Mouse (Mus musculus) urinary bladder, postnatal 10 days (tissue): ENCODE measurements around the gene Trim14.

ENCODE experiments used
- DNase-seq: peaks from one replicate; pipeline ENCODE4 v3.0.0; 2022; ENCODE audit warnings: low spot score

The Trim14 gene

GRCm38 (mm10) chr4:46475101-46475500 lies 60.8 kb downstream of the Trim14 start:
- no peak for DNase-seq

- DNase-seq: no peak
Measured at GRCm38 (mm10) chr4:46465740-46466139, 70.2 kb downstream of the Trim14 start.

- no peak for DNase-seq
Measured at GRCm38 (mm10) chr4:46463130-46463830, 72.7 kb downstream of the Trim14 start.

DNA sequence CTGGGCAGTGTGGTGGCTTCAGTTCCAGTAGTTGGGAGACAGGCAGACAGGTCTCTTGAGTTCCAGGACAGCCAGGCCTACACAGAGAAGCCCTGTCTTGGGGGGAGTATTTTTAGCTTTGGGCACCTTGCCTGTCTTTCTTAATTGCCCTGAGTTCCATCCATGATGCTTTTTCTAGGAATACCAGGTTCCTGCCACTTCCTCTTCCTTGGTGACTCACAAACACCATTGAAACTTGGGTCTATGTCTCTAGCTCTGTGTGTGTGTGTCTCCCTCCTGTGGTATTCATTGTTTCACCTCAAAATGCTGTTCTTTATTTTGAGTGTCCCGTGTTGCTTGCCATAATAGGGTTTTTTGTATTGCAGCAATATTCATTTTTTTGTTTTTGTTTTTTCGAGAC lies 77.5 kb downstream of the Trim14 start:
- no peak for DNase-seq

DNA sequence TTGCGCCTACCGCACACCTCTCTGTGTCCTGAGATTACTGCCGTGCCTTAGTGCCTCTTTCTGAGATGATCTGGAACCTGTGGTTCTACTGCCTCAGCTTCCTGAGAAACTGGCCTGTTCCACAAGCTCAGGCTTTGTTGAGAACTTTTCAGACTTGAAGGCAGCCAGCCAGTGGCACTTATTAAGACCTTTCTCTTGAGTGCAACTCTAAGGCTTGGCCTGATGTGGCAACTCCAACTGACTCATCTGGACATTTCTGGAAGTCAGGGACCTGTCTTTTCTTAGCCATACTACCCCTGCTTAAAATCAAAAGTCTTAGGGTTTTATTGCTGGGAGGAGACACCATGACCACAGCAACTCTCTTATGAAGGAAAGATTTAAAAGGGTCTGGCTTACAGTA lies 78.8 kb downstream of the Trim14 start:
- no peak for DNase-seq

DNA sequence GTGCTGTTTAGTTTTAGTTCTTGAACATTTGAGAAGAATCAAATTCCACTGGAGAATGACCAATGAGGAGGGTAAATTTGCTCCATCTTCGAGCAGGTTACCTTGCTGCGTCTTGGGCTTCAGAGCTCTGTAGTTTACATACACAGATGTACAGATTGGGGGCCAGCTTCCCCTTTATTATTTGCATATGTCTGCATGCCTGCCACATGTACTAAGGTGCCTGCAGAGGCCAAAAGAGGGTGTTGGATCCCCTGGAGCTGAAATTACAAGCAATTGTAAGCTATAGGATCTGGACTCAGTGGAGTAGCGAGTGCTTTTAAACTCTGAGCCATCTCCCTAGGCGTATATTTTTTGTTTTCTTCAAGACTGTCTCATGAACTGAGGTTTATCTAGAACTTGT lies 79.2 kb downstream of the Trim14 start:
- no peak for DNase-seq

DNA sequence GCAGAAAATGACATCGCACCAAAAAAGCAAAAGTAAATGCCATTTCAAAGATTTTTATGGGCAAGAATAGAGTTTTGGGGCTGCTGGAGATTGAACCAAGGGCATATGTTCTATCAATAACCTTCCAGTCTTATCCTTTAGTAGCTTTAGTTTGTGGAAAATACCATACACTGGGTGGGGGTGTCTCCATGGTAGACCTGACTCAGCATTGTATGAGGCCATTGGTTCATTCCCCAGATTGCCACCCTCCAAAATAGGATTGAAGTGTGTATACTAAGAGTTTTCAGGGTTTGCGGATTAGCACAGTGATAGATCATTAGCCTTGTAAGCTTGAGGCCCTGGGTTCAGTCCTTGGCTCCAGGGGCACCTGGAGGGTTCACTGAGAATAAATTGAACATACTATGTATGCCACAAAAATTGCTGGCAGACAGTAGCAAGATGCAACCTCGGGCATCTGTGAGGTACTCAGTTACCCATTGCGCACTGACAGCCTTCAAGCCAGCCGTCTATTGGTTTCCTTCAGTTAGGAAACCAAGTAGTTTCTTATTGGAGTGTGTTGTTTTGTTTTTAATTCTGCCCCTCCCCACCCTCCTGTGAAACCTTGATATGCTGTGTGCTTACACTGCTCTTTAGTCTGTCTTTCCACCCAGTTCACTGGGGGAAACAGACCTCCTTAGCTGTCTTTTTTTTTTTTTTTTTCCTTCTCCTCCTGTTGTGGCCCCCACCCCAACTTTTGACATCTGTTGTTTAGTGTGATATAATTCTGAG lies 81.7 kb downstream of the Trim14 start:
- DNase-seq: no peak

GRCm38 (mm10) chr4:46452855-46453719 lies 82.9 kb downstream of the Trim14 start:
- no peak for DNase-seq

- peak; percentile 16 for DNase-seq
Measured at GRCm38 (mm10) chr4:46452481-46452850, 83.5 kb downstream of the Trim14 start.

DNA sequence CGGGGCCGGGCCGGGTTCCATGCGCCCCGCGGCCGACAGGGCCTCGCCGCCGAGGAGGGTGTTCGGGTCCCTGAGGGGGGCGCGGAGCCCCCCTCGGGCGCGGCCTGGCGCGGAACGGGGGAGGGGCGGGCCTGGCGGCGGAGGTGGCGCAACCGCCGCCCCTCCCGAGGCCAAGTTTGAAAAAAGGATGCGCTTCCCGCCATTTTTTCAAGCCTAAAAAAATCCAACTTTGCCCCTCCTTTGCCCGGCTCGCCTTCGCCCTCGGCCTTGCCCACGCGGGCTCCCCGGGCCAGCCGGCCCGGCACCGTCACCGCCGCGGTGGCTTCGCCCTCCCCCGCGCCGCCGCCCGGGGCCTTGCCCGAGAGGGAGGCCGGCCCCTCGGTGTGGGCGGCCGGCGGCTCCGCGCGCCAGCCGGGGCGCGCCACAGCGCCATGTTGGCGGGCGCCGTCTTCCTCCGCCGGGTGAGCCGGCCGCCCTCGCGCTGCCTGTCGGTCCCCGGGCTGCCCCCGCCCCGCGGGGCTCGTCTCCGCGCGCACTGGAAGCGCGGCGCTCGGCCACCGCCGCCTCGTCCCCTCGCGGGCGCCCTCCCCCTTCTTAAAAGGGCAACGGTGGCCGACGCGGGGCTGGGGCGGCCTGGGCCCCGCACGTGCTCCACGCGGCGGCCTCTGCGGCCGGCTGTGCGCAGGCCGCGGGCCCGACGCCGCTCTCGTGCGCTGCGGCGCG lies 84.0 kb downstream of the Trim14 start:
- DNase-seq: peak; percentile 14

DNA sequence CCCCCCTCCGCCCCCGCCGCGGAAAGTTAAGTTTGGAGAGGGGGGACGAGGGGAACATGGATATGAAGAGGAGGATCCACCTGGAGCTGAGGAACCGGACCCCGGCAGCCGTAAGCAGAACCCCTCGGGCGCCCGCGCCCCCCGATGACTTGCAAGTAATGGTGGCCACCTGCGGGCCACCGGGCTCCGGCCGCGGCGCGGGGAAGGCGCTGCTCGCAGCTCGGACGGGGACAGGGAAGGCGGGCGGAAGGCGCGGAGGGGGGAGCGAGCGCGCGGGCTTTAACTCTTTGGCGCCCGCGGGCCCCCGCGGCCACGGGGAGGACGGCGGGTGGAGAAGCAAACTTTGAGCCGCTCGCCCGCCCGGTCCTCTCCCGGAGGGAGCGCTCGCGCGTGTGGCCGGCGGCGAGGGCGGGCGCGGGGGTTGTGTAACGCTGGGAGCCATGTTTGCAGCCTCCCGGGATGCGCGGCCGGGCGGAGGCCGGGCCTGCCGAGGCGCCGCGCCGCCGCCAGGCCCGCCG lies 84.6 kb downstream of the Trim14 start:
- peak; percentile 28 for DNase-seq

DNA sequence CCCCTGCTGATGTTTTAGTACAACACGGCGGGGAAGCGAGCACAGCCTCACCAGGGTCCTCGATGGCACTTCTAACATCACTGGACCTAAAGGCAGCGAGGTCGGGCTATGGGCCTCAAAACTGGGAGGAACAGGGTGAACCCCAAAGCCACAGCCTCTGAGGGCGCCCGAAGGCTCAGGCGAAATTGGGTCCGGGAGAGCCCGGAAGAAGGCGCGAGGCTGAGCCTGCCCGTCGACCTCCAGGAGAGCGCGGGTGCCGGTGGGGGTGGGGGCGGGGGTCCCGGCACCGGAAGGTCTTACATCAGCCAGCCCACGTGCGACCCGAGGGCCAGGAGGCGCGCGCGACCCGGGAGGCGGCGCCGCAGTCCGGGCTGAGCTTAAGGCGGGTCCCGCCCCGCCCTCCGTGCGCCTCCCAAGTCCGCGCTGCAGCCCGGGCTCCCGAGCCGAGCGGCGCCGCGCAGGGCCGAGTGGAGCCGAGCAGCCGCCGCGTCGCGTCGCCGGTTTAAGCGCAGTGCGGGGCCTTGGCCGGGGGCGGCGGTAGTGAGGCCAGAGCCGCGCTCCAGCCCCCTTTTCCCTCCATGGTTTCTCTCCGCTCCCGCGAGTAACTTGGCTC lies 85.3 kb downstream of the Trim14 start, which contains the start of gene Anp32b:
Gene Anp32b (plus strand): TSS at position 384 of the 613 bp plus-strand sequence.
- DNase-seq: peak; percentile 68

GRCm38 (mm10) chr4:46450020-46450518 lies 85.9 kb downstream of the Trim14 start:
- DNase-seq: no peak

DNA sequence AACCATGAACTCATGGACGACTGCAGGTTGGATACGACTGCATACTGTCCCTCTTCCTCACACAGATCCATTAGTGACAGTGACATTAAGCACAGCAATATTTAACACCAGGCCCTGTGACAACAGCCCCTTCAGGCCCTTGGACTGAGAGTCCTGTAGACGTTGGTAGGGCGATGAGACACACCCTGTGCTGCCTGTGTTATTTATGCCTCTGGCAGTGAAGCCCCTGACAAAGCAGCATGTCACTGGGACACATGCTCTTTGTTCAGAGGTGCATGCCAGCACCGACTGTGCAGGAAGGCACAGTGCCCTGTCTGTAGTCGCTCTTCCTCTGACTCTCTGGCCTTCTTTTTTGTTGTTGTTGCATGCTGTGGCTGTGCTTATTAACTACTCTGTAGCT lies 87.1 kb downstream of the Trim14 start:
- DNase-seq: no peak

DNA sequence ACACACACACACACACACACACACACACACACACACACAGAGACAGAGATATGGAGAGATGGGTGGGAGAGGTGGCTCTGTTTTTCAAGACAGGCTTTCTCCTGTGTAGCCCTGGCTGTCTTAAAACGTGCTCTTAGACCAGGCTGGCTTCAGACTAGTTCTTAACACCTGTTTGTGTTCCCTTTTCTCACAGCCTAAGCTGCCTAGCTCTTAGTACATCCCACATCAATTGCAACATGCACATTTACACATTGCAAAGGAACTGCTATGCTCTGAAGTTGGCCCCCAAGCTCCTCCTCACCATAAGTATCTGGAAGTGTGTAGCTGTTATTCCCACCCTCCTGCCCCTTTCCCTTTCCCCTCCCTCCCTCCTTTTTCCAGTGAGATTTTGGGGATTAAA lies 88.5 kb downstream of the Trim14 start:
- no peak for DNase-seq

GRCm38 (mm10) chr4:46445237-46445945 lies 90.5 kb downstream of the Trim14 start:
- no peak for DNase-seq
